Mouse (Mus musculus): ENCODE results near the gene Itgb1. TPM values are rescaled to one million over a fixed set of nuclear protein-coding genes. Genes with fewer than 3 reads are reported as not detected.

Itgb1 gene
- total RNA-seq, 2 experiments from 2014 or later, result 79.9 to 82.8 TPM

DNA sequence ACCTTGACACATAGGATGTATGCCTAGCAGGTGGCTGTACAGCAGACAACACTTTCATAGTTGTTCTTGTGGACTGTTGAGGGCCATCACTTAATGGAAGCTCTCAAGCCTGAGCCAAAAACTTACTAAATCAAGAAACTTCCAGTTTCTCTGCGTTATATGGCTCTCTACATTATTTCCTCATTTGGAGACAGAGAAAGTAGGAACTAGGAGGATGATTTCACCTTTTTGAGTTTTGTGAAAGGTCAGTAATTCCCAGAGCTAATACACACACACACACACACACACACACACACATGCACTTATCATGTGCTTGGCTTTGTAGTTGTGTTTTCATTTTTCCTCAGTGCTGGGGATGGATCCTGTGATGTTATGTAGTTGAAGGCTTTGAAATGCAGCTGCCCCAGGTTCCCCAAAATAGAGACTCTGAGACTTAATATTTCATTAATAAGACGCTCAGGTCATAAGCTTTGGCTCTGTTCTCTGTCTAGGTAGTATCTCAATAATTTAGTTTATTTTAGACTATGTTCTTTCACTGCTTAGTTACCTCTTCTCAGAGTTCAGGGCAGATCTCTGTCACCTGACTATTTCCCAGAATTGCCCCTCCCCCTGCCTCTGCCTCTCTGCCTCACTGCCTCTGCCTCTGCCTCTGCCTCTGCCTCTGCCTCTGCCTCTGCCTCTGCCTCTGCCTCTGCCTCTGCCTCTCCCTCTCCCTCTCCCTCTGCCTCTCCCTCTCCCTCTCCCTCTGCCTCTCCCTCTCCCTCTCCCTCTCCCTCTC, 4.7 kb upstream of the Itgb1 start:
- no peak for DNase-seq (ENCODE audit: low spot score in 2 of 2)

DNA sequence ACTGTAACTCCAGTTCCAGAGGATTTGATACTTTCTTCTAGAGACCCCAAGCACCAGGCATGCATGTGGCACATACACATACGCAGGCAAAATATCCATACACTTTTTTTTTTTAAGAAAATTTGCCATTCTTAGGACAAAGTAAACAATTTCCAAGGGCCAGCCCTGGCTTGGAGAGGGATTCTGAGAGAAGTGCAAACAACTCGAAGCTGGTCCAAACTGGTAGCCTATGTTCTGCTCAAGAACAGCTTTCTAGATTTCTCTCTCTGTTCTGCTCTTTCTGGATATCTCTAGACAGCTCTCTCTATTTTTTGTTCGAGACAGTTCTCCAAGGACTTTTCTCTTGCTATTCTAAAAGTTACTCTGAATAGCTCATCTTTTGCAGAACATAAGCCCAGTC, 3.5 kb upstream of the Itgb1 start:
- no peak for DNase-seq (ENCODE audit: low spot score in 2 of 2)

DNA sequence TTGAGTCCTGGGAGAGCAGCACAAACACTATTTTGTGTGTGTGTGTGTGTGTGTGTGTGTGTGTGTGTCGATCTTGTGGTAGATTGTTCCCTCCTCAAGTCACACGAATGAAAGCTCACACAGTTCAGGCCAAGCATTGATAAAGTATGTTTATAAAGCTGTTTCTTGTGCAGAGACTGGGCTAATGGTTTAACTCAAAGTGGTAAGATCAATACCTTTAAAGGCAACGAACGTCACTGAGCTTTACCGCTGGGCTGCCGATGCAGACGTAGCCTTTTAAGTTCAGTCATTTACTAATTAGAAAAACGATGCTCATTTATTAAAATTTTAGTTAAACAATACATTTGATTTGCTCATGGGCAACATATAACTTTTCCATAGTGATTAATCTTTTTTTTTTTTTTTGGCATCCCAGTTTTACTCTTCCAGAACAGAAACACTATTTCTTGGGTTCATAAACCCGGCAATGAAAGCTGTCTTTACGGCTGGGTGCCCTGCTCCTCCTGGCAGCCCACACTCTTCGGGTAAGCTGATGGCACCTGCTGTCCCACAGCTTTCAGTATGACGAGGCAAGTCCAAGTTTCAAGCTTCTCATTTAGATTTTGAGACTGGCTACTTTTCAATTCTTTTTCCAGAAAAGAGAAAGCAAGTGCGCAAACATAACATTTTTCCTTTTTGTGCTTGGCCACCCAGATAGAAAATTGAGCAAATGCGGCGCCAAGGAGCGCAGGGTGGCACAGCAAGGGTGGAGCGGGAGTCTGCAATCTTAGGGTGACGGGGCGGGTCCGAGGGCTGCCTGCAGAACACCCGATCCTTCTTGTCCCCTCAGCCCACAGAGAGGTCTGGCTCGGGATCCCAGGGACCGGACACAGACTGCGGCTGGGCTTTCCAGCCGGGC, 596 bp upstream of the Itgb1 start:
- no peak for DNase-seq (ENCODE audit: low spot score in 2 of 2)

DNA sequence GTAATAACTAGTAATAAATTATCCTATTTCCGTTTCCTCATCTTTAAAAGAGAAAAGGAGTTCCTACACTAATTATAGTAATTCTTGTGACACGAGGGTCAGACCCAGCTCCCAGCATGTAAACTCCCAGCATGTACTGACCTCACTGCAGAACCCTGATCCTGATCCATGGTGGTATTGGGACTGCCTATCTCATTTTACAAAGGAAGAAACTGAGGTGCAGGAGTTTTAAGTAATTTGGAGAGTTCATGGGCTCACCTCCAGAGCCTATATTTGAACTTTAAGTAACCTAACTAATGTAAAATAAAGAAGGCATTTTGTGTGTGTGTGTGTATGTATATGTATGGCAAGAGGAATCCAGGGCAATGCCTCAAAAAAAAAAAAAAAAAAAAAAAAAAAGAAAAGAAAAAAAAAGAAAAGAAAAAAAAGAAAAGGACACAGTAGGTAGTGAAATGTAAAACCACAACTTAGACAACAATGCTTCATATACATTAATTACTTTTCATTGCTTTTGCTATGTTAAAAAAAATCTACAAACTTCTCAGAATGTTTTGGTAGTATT, 1.1 kb downstream of the Itgb1 start:
- no peak for DNase-seq (ENCODE audit: low spot score in 2 of 2)

GRCm38 (mm10) chr8:128688679-128689078, 3.2 kb downstream of the Itgb1 start:
- no peak for DNase-seq (ENCODE audit: low spot score in 2 of 2)

DNA sequence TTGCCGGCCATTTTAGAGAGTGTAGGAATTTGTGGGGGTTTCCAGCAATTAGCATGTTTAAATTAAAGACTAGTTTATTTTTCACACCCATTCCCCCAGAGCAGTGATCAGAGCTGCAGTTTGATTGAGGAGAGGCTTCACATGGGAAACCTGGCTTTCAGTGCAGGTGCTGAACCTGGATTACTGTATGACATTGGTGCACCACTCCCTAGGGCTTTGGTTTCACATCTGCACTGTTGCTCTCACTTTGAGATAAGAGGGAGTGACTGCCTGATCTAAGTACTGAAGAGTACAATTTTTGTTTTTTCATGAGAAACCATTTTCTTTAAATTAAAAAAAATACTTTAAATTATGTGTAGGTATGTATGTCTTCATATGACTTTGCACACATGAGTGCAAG, 4.6 kb downstream of the Itgb1 start:
- no peak for DNase-seq (ENCODE audit: low spot score in 2 of 2)

DNA sequence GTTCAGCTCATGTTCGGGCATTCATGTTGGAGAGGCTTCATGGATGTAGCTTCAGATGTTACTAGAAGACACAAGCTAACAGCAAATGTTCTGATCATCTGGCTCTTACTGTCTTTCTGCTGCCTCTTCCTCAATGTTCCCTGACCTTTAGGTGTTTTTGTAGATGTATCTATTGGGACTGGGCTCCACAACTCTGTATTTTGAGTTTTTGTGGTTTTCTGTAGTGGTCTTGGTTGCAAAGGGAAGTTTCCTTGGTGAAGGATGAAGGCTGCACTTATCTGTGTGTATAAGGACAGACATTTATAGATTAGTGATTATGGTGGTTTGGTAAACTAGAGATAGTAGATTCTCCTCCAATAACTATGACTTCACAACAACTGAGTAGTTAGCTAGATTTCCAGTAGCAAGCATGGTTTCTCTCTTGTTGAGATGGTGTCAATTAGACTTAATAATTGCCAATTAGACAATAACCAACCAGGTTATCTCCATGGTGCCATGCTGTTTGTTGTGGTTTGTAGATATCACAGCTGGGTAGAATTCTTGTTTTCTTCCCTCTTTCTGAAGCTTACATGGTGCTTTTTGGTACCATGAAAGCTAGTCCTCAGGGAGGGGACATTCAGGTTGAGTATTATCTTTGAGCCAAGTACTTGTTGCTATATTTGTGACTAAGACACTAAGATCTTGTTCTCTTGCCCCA, 11.4 kb downstream of the Itgb1 start:
- no peak for DNase-seq (ENCODE audit: low spot score in 2 of 2)

- no peak for DNase-seq (ENCODE audit: low spot score in 2 of 2)
These were observed 12.5 kb downstream of the Itgb1 start for GRCm38 (mm10) chr8:128697945-128698344.

GRCm38 (mm10) chr8:128704376-128704775, 18.9 kb downstream of the Itgb1 start:
- DNase-seq (ENCODE audit: low spot score in 2 of 2), result no peak

GRCm38 (mm10) chr8:128704836-128705235, 19.4 kb downstream of the Itgb1 start:
- DNase-seq (ENCODE audit: low spot score in 2 of 2), result no peak

- peak; percentile 53 to 68 for DNase-seq (ENCODE audit: low spot score in 2 of 2)
These were observed 23.8 kb downstream of the Itgb1 start for GRCm38 (mm10) chr8:128709261-128709660.

- DNase-seq (ENCODE audit: low spot score in 2 of 2), result peak in 1 of 2 experiments; percentile 39
These were observed 30.7 kb downstream of the Itgb1 start for GRCm38 (mm10) chr8:128716184-128716583.

DNA sequence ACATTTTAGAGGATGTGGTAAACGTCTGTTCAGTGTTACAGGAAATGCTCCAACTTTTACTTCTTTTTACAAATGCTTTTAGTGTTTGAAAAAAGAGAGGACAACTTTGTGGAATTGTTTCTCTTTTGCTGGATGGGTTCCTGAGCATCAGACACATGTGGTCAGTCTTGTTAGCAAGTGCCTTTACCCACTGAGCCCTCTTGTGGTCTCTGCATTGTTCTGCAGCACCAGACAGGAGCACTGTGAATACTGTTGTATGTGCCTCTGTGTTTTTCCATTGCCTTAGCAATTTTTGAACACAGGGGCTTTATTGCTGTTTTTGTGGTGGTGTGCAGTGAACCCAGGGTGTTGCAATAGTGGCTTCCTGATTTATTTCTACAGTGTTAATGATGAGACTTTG, 39.4 kb downstream of the Itgb1 start:
- DNase-seq (ENCODE audit: low spot score in 2 of 2), result peak in 1 of 2 experiments; percentile 49

DNA sequence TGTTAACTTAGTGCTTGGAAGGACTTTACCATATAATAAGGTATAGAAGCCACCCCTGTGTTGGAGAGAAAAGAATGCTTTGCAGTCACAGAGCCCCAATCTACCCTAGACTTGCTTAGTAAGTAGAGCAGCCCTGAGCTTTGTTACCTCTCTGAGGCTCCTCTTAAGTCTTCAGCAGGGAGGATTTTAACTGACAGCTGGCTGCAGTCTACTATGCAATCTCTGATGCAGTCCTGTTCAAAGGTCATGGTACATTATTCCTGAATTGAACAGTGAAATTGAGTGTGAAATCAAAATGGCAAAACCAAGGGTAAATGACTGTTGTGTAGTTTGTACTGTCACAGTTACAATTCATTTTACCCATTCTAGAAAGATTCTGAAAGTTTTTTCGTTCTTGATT, 41.8 kb downstream of the Itgb1 start:
- DNase-seq (ENCODE audit: low spot score in 2 of 2), result no peak

- DNase-seq (ENCODE audit: low spot score in 2 of 2), result no peak
These were observed 46.8 kb downstream of the Itgb1 start for GRCm38 (mm10) chr8:128732254-128732653.

GRCm38 (mm10) chr8:128734118-128734517, 48.7 kb downstream of the Itgb1 start:
- peak in 1 of 2 experiments; percentile 32 for DNase-seq (ENCODE audit: low spot score in 2 of 2)

DNA sequence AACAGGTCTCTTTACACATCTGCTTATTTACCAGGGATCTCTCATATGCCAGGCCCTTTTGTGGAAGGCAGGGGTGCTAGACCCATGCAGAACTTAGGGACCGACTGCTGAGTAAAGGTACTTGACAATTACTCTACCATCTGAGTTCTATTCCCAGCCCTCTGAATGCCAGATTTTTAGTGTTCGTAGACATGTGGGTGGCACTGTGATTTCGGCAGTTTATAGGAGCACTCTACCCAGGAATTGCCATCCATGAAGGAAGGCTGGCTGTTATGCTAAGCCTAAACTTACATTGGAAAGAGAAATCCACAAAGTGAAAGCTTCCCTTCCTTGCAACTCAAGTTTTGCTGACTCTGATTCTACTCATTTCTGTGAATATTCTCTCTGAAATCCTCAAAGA, 50.2 kb downstream of the Itgb1 start:
- no peak for DNase-seq (ENCODE audit: low spot score in 2 of 2)
